Mouse (Mus musculus) stomach, postnatal 0 days (tissue): ENCODE measurements around the gene Thbs1.

ENCODE experiments used
- CTCF ChIP-seq: IDR thresholded peaks from 2 replicates; pipeline ENCODE4 v1.5.1; 2016; ENCODE audit warnings: antibody characterized with exemption, low read depth, mild to moderate bottlenecking, moderate library complexity
- EP300 ChIP-seq: optimal IDR thresholded peaks from 2 replicates; pipeline ENCODE3; 2016; ENCODE audit warnings: antibody characterized with exemption

GRCm38 (mm10) chr2:118091226-118091625 lies 20.4 kb upstream of the Thbs1 start:
- no peak for TF ChIP-seq EP300
- no peak for TF ChIP-seq CTCF
